Mouse (Mus musculus): ENCODE measurements around the gene Trit1. TPM values are rescaled to one million over a fixed set of nuclear protein-coding genes. Genes with fewer than 3 reads are reported as not detected.

Trit1 gene
- total RNA-seq, 4 experiments from 2014 or later = 5.6 to 8.0 (median 6.6) TPM

Other genes starting within 250 kb of the Trit1 start
- gene Ppt1, start 180.4 kb upstream of the Trit1 start, total RNA-seq (2022) = 10 to 100 TPM; 44.1 to 52.8 (median 49.1) TPM
- gene Cap1, start 130.5 kb upstream of the Trit1 start, total RNA-seq (2022) = 10 to 100 TPM; 38.4 to 47.9 (median 42.1) TPM
- gene Mfsd2a, start 55.4 kb upstream of the Trit1 start, total RNA-seq (2022) = not detected
- under 1 TPM in 2 of 4 experiments, not detected in 2; 0.14 to 0.25 TPM for gene Mycl, start 20.9 kb upstream of the Trit1 start, total RNA-seq (2022)
- gene Bmp8b, start 88.6 kb downstream of the Trit1 start, total RNA-seq (2022) = not detected
- not detected for gene Oxct2b, start 99.7 kb downstream of the Trit1 start, total RNA-seq (2022)
- 10 to 100 TPM; 22.0 to 27.8 (median 24.1) TPM for gene Ppie, start 123.4 kb downstream of the Trit1 start, total RNA-seq (2022)
- under 1 TPM; 0.14 to 0.25 (median 0.19) TPM for gene Hpcal4, start 166.6 kb downstream of the Trit1 start, total RNA-seq (2022)
- 10 to 100 TPM; 48.9 to 75.3 (median 70.1) TPM for gene Nt5c1a, start 184.9 kb downstream of the Trit1 start, total RNA-seq (2022)
- 10 to 100 TPM in 3 of 4 experiments, 1 to 10 TPM in 1; 9.7 to 11.7 (median 10.9) TPM for gene Heyl, start 217.0 kb downstream of the Trit1 start, total RNA-seq (2022)
- gene Pabpc4, start 245.8 kb downstream of the Trit1 start, total RNA-seq (2022) = 100 to 1,000 TPM; 323 to 392 (median 367) TPM

All from heart, adult 8-10 months (tissue).